Mouse (Mus musculus): Measurements from ENCODE around the gene Dstn. TPM values are rescaled to one million over a fixed set of nuclear protein-coding genes. Genes with fewer than 3 reads are reported as not detected.
A peak's percentile ranks its signal among the peaks of the same experiment; 100 is the strongest.

Dstn gene
- total RNA-seq (2021) = 100 to 1,000 TPM; 164 to 168 TPM
- long read RNA-seq, experiment 1, transcript Dstn-201 (4 exons, 1,911 nt) = major isoform, 96 of 148 reads
- long read RNA-seq, experiment 1, partial matches to known transcripts = 2 of 148 reads
- long read RNA-seq, experiment 1, other reads (novel, unspliced or antisense) = 50 of 148 reads
- long read RNA-seq, experiment 2, transcript Dstn-201 (4 exons, 1,911 nt) = major isoform, 70 of 105 reads
- long read RNA-seq, experiment 2, partial matches to known transcripts = 0 of 105 reads
- long read RNA-seq, experiment 2, other reads (novel, unspliced or antisense) = 35 of 105 reads

DNA sequence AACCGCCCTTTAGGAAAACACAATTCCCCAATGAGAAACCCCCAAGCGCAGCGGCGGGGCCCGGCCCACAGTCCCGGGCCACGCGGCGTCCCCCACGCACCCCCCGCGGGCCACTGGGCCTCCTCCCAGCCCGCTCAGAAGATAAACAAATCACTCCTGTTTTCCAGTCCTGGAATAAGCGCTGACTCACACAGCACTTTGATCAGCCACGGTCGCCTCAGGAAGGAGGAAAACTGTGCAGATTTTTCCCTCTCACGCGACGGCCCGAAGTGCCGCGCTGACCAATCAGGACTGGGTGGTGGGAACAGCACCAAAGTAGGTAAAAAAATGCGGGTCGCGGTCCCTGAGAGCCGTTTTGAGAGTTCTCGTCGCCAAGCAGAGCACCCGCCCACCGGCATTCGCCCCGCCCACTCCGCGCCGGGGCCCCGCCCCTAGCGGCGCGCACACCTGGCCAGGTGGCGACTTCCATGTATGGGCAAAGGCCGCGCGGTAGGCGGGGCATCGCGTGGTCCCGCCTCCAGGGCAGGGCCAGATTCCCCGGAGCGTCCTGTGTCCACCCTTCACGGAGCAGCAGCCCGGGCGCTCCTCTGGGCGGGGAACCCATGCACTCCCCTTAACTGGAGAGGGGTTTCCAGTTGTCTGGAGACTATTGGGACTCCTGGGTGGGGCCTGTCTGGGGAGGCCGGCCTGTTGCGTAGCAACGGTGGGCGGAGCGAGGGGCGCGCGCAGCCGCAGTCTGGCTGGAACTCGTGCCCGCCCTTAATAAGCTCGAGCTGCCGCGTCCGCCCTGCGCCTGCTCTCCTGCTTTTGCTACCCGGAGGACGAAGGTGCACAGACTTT lies at the start of gene Dstn:
TSS of gene Dstn (plus strand) at position 561 of the 840 bp plus-strand sequence.
- peak; percentile 98 to 99 for DNase-seq

- peak; percentile 85 to 87 for DNase-seq
Observed at GRCm38 (mm10) chr2:143867326-143867725, 47.8 kb upstream of the Dstn start.

DNA sequence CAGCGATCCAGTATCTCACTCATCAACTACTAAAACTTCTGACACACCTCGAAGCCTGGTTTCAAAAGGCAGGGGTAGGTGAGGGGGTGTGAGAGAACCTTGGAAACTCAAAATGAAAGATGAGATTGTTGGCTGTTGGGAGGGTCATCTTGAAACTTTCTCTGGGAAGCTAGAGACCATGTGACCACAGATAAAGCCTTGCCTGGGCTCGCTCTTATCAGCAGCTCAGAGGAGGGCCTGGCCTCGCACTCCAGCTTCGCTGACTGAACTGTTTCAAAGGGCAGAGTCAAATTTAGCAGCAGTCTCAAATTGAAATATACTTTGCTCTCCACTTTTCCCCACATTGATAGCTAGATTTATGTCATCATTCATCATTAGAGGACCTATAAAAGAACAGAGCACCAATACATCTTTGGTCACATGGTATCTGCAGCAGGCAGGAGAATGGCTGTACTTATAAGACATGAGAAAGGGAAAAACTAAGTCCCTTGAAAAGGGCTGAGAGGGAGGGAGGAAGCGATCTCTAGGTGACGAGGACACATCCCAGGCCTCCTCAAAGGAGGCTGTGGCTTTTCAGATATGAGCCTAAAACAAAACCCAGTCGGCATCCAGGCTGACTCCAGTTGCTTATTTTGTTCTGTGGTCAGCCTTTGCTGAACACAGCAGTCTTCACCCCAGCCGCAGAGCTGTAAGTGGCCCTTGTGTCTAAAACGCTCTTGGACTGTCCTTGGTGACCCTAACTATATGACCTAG lies 44.0 kb upstream of the Dstn start:
- DNase-seq = peak; percentile 64 to 81

DNA sequence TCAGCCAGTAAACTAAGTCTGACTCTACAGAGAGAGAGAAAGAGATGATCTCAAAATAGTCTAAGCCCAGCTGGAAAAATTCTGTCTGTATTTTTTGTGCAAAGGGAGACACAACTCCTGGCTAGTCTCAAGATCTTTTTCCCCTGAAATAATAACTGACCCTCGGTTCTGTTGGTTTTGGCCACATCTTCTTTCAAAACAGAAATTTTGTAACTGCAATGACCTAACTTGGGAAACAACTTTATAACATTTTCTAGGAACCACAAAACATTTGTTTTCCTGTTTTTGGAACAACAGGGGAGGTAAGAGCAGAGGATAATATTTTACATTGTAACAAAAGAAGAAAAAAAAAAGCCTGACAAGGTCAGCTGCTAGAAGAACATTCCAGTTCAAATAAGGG lies 39.1 kb upstream of the Dstn start:
- peak in 1 of 2 experiments; percentile 44 for DNase-seq

DNA sequence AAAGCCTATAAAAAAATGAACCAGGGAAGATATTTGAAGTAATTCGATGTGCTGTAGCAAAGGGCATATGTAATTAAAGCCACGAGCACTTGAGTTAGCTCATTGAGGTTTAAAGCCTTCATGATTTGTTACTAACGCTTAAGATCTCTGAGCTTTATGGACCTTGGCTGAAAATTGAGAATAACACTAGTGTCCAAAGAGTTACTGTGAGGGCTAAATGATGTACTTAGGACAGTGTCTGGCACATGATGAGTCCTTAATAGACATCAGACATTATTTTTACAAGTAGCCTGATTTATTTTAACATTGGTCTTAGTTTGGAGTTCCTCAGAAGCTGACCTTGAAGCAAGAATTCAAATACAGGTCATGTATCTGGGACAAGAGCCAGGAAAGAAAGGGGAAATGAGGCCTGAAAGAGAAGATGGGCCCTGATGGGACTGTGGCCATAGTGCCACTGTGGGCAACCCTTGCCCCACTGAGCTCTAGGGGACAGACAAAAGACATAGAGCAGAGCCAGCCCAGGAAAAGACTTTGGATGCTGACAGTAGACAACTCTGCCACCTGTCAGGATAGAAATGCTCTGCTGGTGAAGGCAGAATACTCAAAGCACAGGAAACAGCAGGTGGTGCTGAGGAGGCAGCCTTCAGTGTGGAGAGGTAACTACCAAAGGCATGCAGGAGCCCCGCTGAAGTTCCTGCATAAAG lies 38.0 kb upstream of the Dstn start:
- DNase-seq = no peak

- DNase-seq = no peak
Observed at GRCm38 (mm10) chr2:143879311-143879710, 35.8 kb upstream of the Dstn start.

GRCm38 (mm10) chr2:143882002-143882401 lies 33.1 kb upstream of the Dstn start:
- DNase-seq = no peak

GRCm38 (mm10) chr2:143882606-143883288 lies 32.4 kb upstream of the Dstn start:
- DNase-seq = no peak

- no peak for DNase-seq
Observed at GRCm38 (mm10) chr2:143889131-143889859, 25.8 kb upstream of the Dstn start.

DNA sequence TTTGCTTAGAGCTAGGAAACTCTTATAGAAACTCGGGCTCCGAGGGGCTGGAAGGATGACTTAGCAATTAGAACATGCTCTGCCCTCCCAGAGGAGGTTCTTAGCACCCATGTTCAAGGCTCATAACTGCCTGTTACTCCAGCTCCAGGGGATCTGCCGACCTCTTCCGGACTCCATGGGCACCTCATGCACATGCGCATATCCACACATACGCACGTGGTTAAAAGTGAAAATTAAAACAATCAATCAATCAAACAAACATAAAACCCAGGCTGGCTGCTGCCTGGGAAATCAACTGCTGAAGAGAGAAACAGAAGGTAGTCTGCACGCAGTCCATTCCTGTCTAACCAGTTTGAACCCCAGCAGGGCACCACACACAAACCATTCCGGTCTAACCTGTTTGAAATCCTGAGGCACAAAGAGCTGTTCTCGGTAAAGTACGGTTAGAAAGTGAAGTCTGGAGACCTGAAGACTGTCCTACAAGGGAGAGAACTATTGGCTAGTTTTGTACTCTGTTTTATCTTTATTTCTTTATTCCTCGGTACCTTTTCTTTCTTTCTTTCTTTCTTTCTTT lies 25.2 kb upstream of the Dstn start:
- no peak for DNase-seq

GRCm38 (mm10) chr2:143891302-143892048 lies 23.6 kb upstream of the Dstn start:
- DNase-seq = no peak

DNA sequence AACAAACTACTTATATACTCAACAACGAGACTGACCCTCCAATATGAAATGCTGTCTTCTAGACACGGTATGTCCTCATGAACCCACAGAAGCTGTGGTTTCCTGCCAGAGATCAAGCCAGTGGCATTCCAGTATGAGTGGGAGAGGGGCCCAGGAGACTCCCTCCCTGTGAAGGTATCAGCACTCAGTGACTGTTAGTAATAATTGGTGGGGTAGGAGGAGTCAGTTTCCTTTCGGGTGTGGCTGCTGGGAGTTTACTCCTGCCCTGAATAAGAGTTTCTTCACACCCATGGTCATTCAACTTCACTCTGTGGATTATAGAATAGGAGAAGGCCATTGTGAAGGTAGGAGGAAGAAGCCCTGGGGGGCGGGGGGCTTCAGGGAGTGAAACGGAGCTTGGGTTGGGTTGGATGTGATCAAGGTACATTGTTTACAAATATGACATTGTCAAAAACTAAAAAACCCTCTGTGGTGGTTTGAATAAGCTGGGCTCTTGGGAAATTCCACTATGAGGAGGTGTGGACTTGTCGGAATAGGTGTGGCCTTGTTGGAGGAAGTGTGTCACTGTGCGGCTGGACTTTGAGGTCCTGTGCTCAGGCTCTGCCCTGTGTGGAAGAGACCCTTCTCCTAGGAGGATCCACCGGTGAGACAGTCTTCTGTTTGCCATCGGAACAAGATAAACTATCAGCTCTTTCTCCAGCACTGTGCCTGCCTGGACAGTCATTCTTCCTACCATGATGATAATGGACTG lies 15.5 kb upstream of the Dstn start:
- DNase-seq = no peak

- peak in 1 of 2 experiments; percentile 32 for DNase-seq
Observed at GRCm38 (mm10) chr2:143900821-143901351, 14.2 kb upstream of the Dstn start.

- peak in 1 of 2 experiments; percentile 43 for DNase-seq
Observed at GRCm38 (mm10) chr2:143903376-143904045, 11.6 kb upstream of the Dstn start.

GRCm38 (mm10) chr2:143904896-143905295 lies 10.2 kb upstream of the Dstn start:
- no peak for DNase-seq

DNA sequence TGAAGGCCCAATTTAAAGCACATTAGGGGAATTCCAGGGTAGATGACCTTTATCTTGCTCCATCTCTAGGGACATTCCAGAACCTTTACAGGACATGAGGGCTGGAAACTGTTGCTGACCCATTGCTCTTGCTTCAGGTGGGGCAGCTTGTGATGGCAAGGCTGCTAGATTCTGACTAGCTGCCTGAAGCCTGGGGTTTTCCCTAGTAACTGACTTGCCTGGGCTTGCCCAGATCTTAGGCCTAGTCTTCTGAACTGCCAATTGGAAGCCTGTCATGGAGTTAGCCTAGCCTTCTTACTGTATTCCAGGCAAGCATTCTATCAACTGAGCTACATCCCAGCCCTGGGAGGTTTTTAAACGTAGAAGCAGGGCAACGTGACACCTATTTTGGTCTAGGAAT lies 5.9 kb upstream of the Dstn start:
- no peak for DNase-seq

DNA sequence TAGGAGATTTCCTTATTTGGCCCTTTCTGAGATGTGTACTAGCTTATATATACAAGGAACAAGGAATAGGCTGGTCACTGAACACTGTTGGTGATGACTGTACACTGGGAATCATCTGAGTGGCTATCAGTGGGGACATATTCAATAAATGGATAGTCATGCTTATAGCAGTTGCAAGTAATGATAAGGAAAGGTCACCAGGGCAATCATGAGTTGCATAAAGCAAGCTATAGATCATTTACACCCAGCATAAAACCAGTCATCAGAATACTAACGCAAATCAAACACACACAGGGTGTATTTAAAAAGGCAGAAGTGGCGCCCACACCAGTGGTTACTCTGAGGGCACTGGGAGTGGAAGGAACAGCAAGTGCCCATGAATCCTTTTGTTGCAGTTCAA lies 2.9 kb upstream of the Dstn start:
- DNase-seq = no peak

DNA sequence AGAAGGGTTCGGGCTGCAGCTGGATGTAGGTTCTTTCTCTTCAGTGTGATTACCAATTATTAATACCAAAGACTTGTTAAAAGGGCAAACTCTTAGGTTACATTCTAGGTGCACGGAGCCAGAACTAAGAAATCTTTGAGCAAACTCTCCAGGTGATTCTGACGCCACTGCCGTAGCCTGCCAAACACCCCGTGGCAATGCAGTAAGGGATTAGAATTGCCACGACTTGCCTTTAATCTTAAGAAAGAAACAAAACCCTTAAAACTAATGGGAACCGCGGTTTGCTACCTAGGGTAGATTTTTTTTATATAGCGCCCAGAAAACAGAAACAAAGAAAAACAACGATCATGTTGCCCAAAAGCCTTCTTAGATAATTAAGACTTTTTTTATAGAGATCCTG lies 899 bp upstream of the Dstn start:
- DNase-seq = no peak

Measured in heart, adult 18-20 months (tissue).